Mouse (Mus musculus): ENCODE measurements at regions not wholly inside any gene's neighbourhood (a gene's known extent, or its start where the extent isn't known, plus 50 kb on each side); places are given as distances from the start of the nearest gene placed in this dataset.

DNA sequence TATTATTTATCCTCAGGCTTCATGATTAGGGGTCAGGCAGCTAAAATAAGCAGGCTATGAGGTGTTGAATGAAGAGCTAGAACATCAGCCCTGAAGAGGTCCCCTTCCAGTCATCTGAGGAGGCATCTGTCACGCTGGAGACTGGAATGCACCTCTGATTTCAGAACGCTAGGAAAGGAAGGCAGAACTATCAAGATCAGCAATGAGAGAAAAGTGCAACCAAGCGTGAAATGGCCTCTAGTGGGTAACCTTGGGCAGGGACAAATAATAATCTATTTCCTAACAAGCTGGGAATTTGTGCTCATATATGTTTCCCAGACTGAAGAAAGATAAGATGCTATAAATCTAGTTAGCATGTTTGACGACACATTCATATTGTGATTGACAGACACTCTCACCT lies 1034.0 kb upstream of the Slc10a2 start:
- ATAC-seq = no peak
- no peak overlapping the region for H3K4me2 ChIP-seq (replicated peaks; ENCODE audit: low read depth)
- no peak for TF ChIP-seq CTCF (IDR thresholded peaks at IDR 0.05; ENCODE audit: low read depth)
- H3K27me3 ChIP-seq (replicated peaks; ENCODE audit: control insufficient read depth, insufficient read depth, low read length) = no peaks in the 10 kb centered on the region
- 32% methylated on average over 4 of the region's 4 CpGs for WGBS
- H3K4me3 ChIP-seq (ENCODE audit: low read depth, low read length) = no peak overlapping the region
- no peaks in the 10 kb centered on the region for H3K4me1 ChIP-seq (replicated peaks; ENCODE audit: control insufficient read depth, insufficient read depth, low read length)
- H3K36me3 ChIP-seq (ENCODE audit: control insufficient read depth, insufficient read depth) = no peaks in the 10 kb centered on the region
- no peak overlapping the region for H3K27ac ChIP-seq (ENCODE audit: low read depth, low read length)
- no peaks in the 10 kb centered on the region for H3K9me3 ChIP-seq (ENCODE audit: control insufficient read depth)
- no peak overlapping the region for H3K9ac ChIP-seq (ENCODE audit: low read depth, low read length)

DNA sequence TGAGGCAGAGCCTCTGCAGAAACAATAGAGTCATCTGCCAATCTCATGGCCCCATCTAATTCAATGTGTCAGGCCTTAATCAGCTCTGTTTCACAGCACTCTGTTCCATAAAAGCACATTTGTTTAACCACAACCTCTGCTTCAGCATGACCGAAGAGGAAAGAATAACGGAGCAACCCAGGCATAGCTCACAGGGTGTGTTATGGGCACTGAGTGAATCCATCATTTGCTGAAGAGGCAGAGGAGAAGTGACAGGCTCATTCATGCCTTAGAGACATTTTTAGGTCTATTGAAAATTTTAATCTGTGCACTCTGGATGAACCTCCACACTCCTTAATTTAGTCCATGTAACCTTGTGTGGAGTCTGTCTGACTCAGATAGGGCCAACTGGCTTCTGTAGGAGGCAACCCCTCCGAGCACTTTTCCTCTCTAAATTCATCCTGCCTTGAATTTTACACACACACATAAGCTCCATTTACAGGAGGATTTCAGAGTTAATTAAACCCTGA lies 1027.1 kb upstream of the Slc10a2 start:
- no peaks in the 10 kb centered on the region for H3K9me3 ChIP-seq (ENCODE audit: control insufficient read depth)
- H3K4me1 ChIP-seq (replicated peaks; ENCODE audit: control insufficient read depth, insufficient read depth, low read length) = no peaks in the 10 kb centered on the region
- no peaks in the 10 kb centered on the region for H3K36me3 ChIP-seq (ENCODE audit: control insufficient read depth, insufficient read depth)
- H3K4me2 ChIP-seq (replicated peaks; ENCODE audit: low read depth) = no peak overlapping the region
- no peak overlapping the region for H3K4me3 ChIP-seq (ENCODE audit: low read depth, low read length)
- H3K9ac ChIP-seq (ENCODE audit: low read depth, low read length) = no peak overlapping the region
- no peak for TF ChIP-seq CTCF (IDR thresholded peaks at IDR 0.05; ENCODE audit: low read depth)
- ATAC-seq = no peak
- WGBS = 59% methylated on average over 3 of the region's 3 CpGs
- no peak overlapping the region for H3K27ac ChIP-seq (ENCODE audit: low read depth, low read length)
- H3K27me3 ChIP-seq (replicated peaks; ENCODE audit: control insufficient read depth, insufficient read depth, low read length) = no peaks in the 10 kb centered on the region

GRCm38 (mm10) chr8:6125265-6125664 lies 1020.1 kb upstream of the Slc10a2 start:
- no peak for ATAC-seq
- Histone ChIP-seq H3K27me3 (replicated peaks; ENCODE audit: control insufficient read depth, insufficient read depth, low read length) (no peaks in the 10 kb centered on the region), H3K4me3 (ENCODE audit: low read depth, low read length) (no peak overlapping the region), H3K9ac (ENCODE audit: low read depth, low read length) (no peak overlapping the region), H3K27ac (ENCODE audit: low read depth, low read length) (no peak overlapping the region), H3K4me1 (replicated peaks; ENCODE audit: control insufficient read depth, insufficient read depth, low read length) (no peaks in the 10 kb centered on the region), H3K9me3 (ENCODE audit: control insufficient read depth) (no peaks in the 10 kb centered on the region), H3K36me3 (ENCODE audit: control insufficient read depth, insufficient read depth) (no peaks in the 10 kb centered on the region), H3K4me2 (replicated peaks; ENCODE audit: low read depth) (no peak overlapping the region)
- no peak for TF ChIP-seq CTCF (IDR thresholded peaks at IDR 0.05; ENCODE audit: low read depth)

DNA sequence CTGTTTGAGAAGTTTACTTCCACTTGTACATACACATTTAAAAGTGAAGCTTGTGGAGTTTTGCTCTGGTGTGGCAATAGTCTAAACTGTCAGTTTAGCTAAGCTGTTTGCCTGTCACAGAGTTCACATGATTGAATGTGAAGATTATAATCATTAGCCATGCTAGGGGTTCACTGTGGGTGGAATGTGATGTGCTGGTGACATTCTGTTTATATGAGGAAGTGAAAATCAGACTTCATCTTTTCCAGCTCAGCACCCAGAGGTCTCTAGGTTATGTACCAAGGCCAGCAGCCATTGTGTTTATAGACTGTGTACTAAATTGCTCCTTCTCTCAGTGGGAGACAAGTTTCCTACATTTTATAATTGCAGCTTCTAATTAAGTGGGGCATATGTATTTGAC lies 1014.4 kb upstream of the Slc10a2 start:
- no peaks in the 10 kb centered on the region for H3K36me3 ChIP-seq (ENCODE audit: control insufficient read depth, insufficient read depth)
- no peak for TF ChIP-seq CTCF (IDR thresholded peaks at IDR 0.05; ENCODE audit: low read depth)
- H3K9me3 ChIP-seq (ENCODE audit: control insufficient read depth) = no peaks in the 10 kb centered on the region
- no peak overlapping the region for H3K27ac ChIP-seq (ENCODE audit: low read depth, low read length)
- H3K27me3 ChIP-seq (replicated peaks; ENCODE audit: control insufficient read depth, insufficient read depth, low read length) = no peaks in the 10 kb centered on the region
- no peak overlapping the region for H3K9ac ChIP-seq (ENCODE audit: low read depth, low read length)
- no peaks in the 10 kb centered on the region for H3K4me1 ChIP-seq (replicated peaks; ENCODE audit: control insufficient read depth, insufficient read depth, low read length)
- ATAC-seq = no peak
- H3K4me3 ChIP-seq (ENCODE audit: low read depth, low read length) = no peak overlapping the region
- H3K4me2 ChIP-seq (replicated peaks; ENCODE audit: low read depth) = no peak overlapping the region

GRCm38 (mm10) chr8:6111351-6111750 lies 1006.2 kb upstream of the Slc10a2 start:
- H3K9me3 ChIP-seq (ENCODE audit: control insufficient read depth) = no peaks in the 10 kb centered on the region
- no peak overlapping the region for H3K9ac ChIP-seq (ENCODE audit: low read depth, low read length)
- H3K36me3 ChIP-seq (ENCODE audit: control insufficient read depth, insufficient read depth) = no peaks in the 10 kb centered on the region
- H3K4me3 ChIP-seq (ENCODE audit: low read depth, low read length) = no peak overlapping the region
- no peak overlapping the region for H3K27ac ChIP-seq (ENCODE audit: low read depth, low read length)
- H3K4me1 ChIP-seq (replicated peaks; ENCODE audit: control insufficient read depth, insufficient read depth, low read length) = no peaks in the 10 kb centered on the region
- H3K4me2 ChIP-seq (replicated peaks; ENCODE audit: low read depth) = no peak overlapping the region
- no peaks in the 10 kb centered on the region for H3K27me3 ChIP-seq (replicated peaks; ENCODE audit: control insufficient read depth, insufficient read depth, low read length)
- ATAC-seq = no peak
- WGBS = 83% methylated on average over 2 of the region's 2 CpGs
- TF ChIP-seq CTCF (IDR thresholded peaks at IDR 0.05; ENCODE audit: low read depth) = no peak

- WGBS = 87% methylated on average over 4 of the region's 4 CpGs
- TF ChIP-seq CTCF (IDR thresholded peaks at IDR 0.05; ENCODE audit: low read depth) = no peak
- no peak overlapping the region for H3K4me3 ChIP-seq (ENCODE audit: low read depth, low read length)
- no peak overlapping the region for H3K9ac ChIP-seq (ENCODE audit: low read depth, low read length)
- H3K36me3 ChIP-seq (ENCODE audit: control insufficient read depth, insufficient read depth) = no peaks in the 10 kb centered on the region
- no peak overlapping the region for H3K4me2 ChIP-seq (replicated peaks; ENCODE audit: low read depth)
- H3K27ac ChIP-seq (ENCODE audit: low read depth, low read length) = no peak overlapping the region
- no peaks in the 10 kb centered on the region for H3K9me3 ChIP-seq (ENCODE audit: control insufficient read depth)
- H3K4me1 ChIP-seq (replicated peaks; ENCODE audit: control insufficient read depth, insufficient read depth, low read length) = no peaks in the 10 kb centered on the region
- no peak for ATAC-seq
- H3K27me3 ChIP-seq (replicated peaks; ENCODE audit: control insufficient read depth, insufficient read depth, low read length) = no peaks in the 10 kb centered on the region
Observed at GRCm38 (mm10) chr8:6090028-6090427, 984.9 kb upstream of the Slc10a2 start.

GRCm38 (mm10) chr8:6043939-6044577 lies 938.9 kb upstream of the Slc10a2 start:
- H3K4me1 ChIP-seq (replicated peaks; ENCODE audit: control insufficient read depth, insufficient read depth, low read length) = no peaks in the 10 kb centered on the region
- no peak overlapping the region for H3K27ac ChIP-seq (ENCODE audit: low read depth, low read length)
- WGBS = 25% methylated on average over 5 of the region's 5 CpGs
- no peak for ATAC-seq
- no peaks in the 10 kb centered on the region for H3K9me3 ChIP-seq (ENCODE audit: control insufficient read depth)
- H3K36me3 ChIP-seq (ENCODE audit: control insufficient read depth, insufficient read depth) = no peaks in the 10 kb centered on the region
- TF ChIP-seq CTCF (IDR thresholded peaks at IDR 0.05; ENCODE audit: low read depth) = peak; percentile 68
- no peak overlapping the region for H3K4me2 ChIP-seq (replicated peaks; ENCODE audit: low read depth)
- no peak overlapping the region for H3K9ac ChIP-seq (ENCODE audit: low read depth, low read length)
- H3K27me3 ChIP-seq (replicated peaks; ENCODE audit: control insufficient read depth, insufficient read depth, low read length) = no peaks in the 10 kb centered on the region
- no peak overlapping the region for H3K4me3 ChIP-seq (ENCODE audit: low read depth, low read length)
